Mouse (Mus musculus): ENCODE measurements around the gene Ormdl2.

Ormdl2 gene

GRCm38 (mm10) chr10:128803771-128804270 lies 17.6 kb downstream of the Ormdl2 start, which contains the start of gene Dnajc14:
Gene Dnajc14, plus strand, starts transcription at chr10:128804062.
- peak; percentile 63 for DNase-seq (ENCODE audit: low spot score)

- DNase-seq (ENCODE audit: low spot score) = no peak
Measured at GRCm38 (mm10) chr10:128803361-128803760, 18.1 kb downstream of the Ormdl2 start.

GRCm38 (mm10) chr10:128802956-128803355 lies 18.5 kb downstream of the Ormdl2 start:
- DNase-seq (ENCODE audit: low spot score) = no peak

- no peak for DNase-seq (ENCODE audit: low spot score)
Measured at GRCm38 (mm10) chr10:128801981-128802495, 19.4 kb downstream of the Ormdl2 start.

- no peak for DNase-seq (ENCODE audit: low spot score)
Measured at GRCm38 (mm10) chr10:128798676-128799075, 22.8 kb downstream of the Ormdl2 start.

- DNase-seq (ENCODE audit: low spot score) = no peak
Measured at GRCm38 (mm10) chr10:128795581-128795980, 25.9 kb downstream of the Ormdl2 start.

GRCm38 (mm10) chr10:128794391-128794790 lies 27.1 kb downstream of the Ormdl2 start:
- DNase-seq (ENCODE audit: low spot score) = no peak

GRCm38 (mm10) chr10:128793258-128793657 lies 28.2 kb downstream of the Ormdl2 start:
- DNase-seq (ENCODE audit: low spot score) = no peak

- DNase-seq (ENCODE audit: low spot score) = no peak
Measured at GRCm38 (mm10) chr10:128792041-128792440, 29.4 kb downstream of the Ormdl2 start.

GRCm38 (mm10) chr10:128790398-128791124 lies 30.9 kb downstream of the Ormdl2 start, which contains the start of gene Mmp19:
Gene Mmp19, plus strand, starts transcription at chr10:128790910.
- DNase-seq (ENCODE audit: low spot score) = no peak

- no peak for DNase-seq (ENCODE audit: low spot score)
Measured at GRCm38 (mm10) chr10:128780200-128780599, 41.2 kb downstream of the Ormdl2 start.

- no peak for DNase-seq (ENCODE audit: low spot score)
Measured at GRCm38 (mm10) chr10:128779011-128779795, 42.2 kb downstream of the Ormdl2 start.

- no peak for DNase-seq (ENCODE audit: low spot score)
Measured at GRCm38 (mm10) chr10:128778441-128778840, 43.0 kb downstream of the Ormdl2 start.

GRCm38 (mm10) chr10:128773685-128774084 lies 47.8 kb downstream of the Ormdl2 start:
- no peak for DNase-seq (ENCODE audit: low spot score)

GRCm38 (mm10) chr10:128772895-128773294 lies 48.5 kb downstream of the Ormdl2 start:
- no peak for DNase-seq (ENCODE audit: low spot score)
